Mouse (Mus musculus): ENCODE data around the gene Hsp90ab1. TPM values are rescaled to one million over a fixed set of nuclear protein-coding genes. Genes with fewer than 3 reads are reported as not detected.

The Hsp90ab1 gene
- polyA plus RNA-seq, 1 experiment from 2014 or later: 483 TPM

GRCm38 (mm10) chr17:45582715-45583355 is 9.8 kb upstream of the Hsp90ab1 start:
- Histone ChIP-seq H3K9ac (ENCODE audit: low read depth, low read length) (no peak overlapping the region), H3K36me3 (ENCODE audit: control insufficient read depth, insufficient read depth) (peaks cover 7% of the 10 kb centered on the region; the same call in 1 of the 2 replicates), H3K4me1 (replicated peaks; ENCODE audit: control insufficient read depth, insufficient read depth, low read length) (no peaks in the 10 kb centered on the region), H3K9me3 (ENCODE audit: control insufficient read depth) (no peaks in the 10 kb centered on the region), H3K27me3 (replicated peaks; ENCODE audit: control insufficient read depth, insufficient read depth, low read length) (no peaks in the 10 kb centered on the region), H3K4me2 (replicated peaks; ENCODE audit: low read depth) (no peak overlapping the region), H3K27ac (ENCODE audit: low read depth, low read length) (no peak overlapping the region), H3K4me3 (ENCODE audit: low read depth, low read length) (no peak overlapping the region)
- no peak for ATAC-seq
- TF ChIP-seq CTCF (IDR thresholded peaks at IDR 0.05; ENCODE audit: low read depth): peak; percentile 81
- WGBS: 58% methylated on average over 6 of the region's 6 CpGs

DNA sequence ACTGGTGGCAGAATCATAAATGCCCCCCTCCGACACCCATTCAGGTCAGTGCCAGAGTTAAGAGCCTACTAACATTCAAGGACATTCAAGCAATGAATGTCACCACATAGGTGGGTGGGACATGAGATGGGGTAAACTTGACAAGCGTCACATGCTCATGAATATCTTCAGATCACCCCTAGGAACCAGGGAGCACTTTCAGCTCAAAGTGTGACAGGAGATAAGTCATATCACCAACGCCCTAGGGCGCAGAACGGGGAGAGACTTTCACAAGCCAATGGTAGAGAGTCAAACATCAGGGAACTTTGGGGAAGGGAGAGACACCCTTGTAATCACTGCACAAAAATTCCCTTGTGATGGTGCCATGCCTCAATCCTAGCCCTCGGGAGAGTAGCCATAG is 9.1 kb upstream of the Hsp90ab1 start:
- 85% methylated on average over 6 of the region's 6 CpGs for WGBS
- no peak overlapping the region for H3K9ac ChIP-seq (ENCODE audit: low read depth, low read length)
- peaks cover 5% of the 10 kb centered on the region; the same call in 1 of the 2 replicates for H3K36me3 ChIP-seq (ENCODE audit: control insufficient read depth, insufficient read depth)
- no peaks in the 10 kb centered on the region for H3K9me3 ChIP-seq (ENCODE audit: control insufficient read depth)
- ATAC-seq: no peak
- no peak overlapping the region for H3K27ac ChIP-seq (ENCODE audit: low read depth, low read length)
- no peak overlapping the region for H3K4me3 ChIP-seq (ENCODE audit: low read depth, low read length)
- no peak for TF ChIP-seq CTCF (IDR thresholded peaks at IDR 0.05; ENCODE audit: low read depth)
- no peaks in the 10 kb centered on the region for H3K4me1 ChIP-seq (replicated peaks; ENCODE audit: control insufficient read depth, insufficient read depth, low read length)
- H3K27me3 ChIP-seq (replicated peaks; ENCODE audit: control insufficient read depth, insufficient read depth, low read length): no peaks in the 10 kb centered on the region
- no peak overlapping the region for H3K4me2 ChIP-seq (replicated peaks; ENCODE audit: low read depth)

DNA sequence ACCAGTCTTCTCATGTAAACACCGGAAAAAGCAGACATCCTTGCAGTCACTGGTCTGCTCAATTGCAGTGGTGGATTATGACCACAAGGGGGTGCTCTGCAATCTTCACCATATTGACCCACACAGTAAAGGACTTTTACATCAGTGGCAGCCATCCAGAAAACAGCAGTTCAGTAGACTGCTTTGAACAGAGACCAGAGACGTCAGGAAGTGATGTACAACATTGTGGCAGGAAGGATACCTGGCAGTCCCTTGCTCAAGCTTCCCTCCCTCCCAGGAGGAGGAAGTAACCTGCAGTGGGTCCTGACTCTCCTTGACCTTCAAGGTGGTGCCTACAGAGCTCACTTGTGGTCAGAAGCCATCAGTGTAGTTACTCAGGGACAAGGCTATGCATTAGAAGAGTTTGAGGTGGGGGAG is 8.5 kb upstream of the Hsp90ab1 start:
- no peaks in the 10 kb centered on the region for H3K4me1 ChIP-seq (replicated peaks; ENCODE audit: control insufficient read depth, insufficient read depth, low read length)
- peak; percentile 95 for TF ChIP-seq CTCF (IDR thresholded peaks at IDR 0.05; ENCODE audit: low read depth)
- no peak overlapping the region for H3K4me2 ChIP-seq (replicated peaks; ENCODE audit: low read depth)
- no peaks in the 10 kb centered on the region for H3K27me3 ChIP-seq (replicated peaks; ENCODE audit: control insufficient read depth, insufficient read depth, low read length)
- H3K9ac ChIP-seq (ENCODE audit: low read depth, low read length): no peak overlapping the region
- H3K27ac ChIP-seq (ENCODE audit: low read depth, low read length): no peak overlapping the region
- WGBS: 1% methylated on average over 2 of the region's 2 CpGs
- H3K9me3 ChIP-seq (ENCODE audit: control insufficient read depth): no peaks in the 10 kb centered on the region
- no peaks in the 10 kb centered on the region for H3K36me3 ChIP-seq (ENCODE audit: control insufficient read depth, insufficient read depth)
- ATAC-seq: peak; percentile 12; the same call in 1 of the 2 replicates
- no peak overlapping the region for H3K4me3 ChIP-seq (ENCODE audit: low read depth, low read length)

- Histone ChIP-seq H3K4me1 (replicated peaks; ENCODE audit: control insufficient read depth, insufficient read depth, low read length) (no peaks in the 10 kb centered on the region), H3K4me2 (replicated peaks; ENCODE audit: low read depth) (no peak overlapping the region), H3K27ac (ENCODE audit: low read depth, low read length) (0 out of 2 replicates have a peak overlapping the region, but pooled peaks have one; percentile 35), H3K27me3 (replicated peaks; ENCODE audit: control insufficient read depth, insufficient read depth, low read length) (no peaks in the 10 kb centered on the region), H3K36me3 (ENCODE audit: control insufficient read depth, insufficient read depth) (no peaks in the 10 kb centered on the region), H3K9me3 (ENCODE audit: control insufficient read depth) (no peaks in the 10 kb centered on the region), H3K9ac (ENCODE audit: low read depth, low read length) (no peak overlapping the region), H3K4me3 (ENCODE audit: low read depth, low read length) (no peak overlapping the region)
- peak; percentile 44; the same call in 1 of the 2 replicates for ATAC-seq
- WGBS: 26% methylated on average over 12 of the region's 12 CpGs
- TF ChIP-seq CTCF (IDR thresholded peaks at IDR 0.05; ENCODE audit: low read depth): no peak
Observed at GRCm38 (mm10) chr17:45580958-45581477, 7.9 kb upstream of the Hsp90ab1 start.

GRCm38 (mm10) chr17:45579554-45579953 is 6.5 kb upstream of the Hsp90ab1 start:
- no peak for TF ChIP-seq CTCF (IDR thresholded peaks at IDR 0.05; ENCODE audit: low read depth)
- no peak overlapping the region for H3K4me2 ChIP-seq (replicated peaks; ENCODE audit: low read depth)
- 91% methylated on average over 4 of the region's 4 CpGs for WGBS
- no peak for ATAC-seq
- H3K9me3 ChIP-seq (ENCODE audit: control insufficient read depth): no peaks in the 10 kb centered on the region
- H3K36me3 ChIP-seq (ENCODE audit: control insufficient read depth, insufficient read depth): no peaks in the 10 kb centered on the region
- H3K4me3 ChIP-seq (ENCODE audit: low read depth, low read length): no peak overlapping the region
- no peak overlapping the region for H3K9ac ChIP-seq (ENCODE audit: low read depth, low read length)
- H3K4me1 ChIP-seq (replicated peaks; ENCODE audit: control insufficient read depth, insufficient read depth, low read length): peaks cover under 1% of the 10 kb centered on the region; the same call in 1 of the 2 replicates
- H3K27ac ChIP-seq (ENCODE audit: low read depth, low read length): no peak overlapping the region
- no peaks in the 10 kb centered on the region for H3K27me3 ChIP-seq (replicated peaks; ENCODE audit: control insufficient read depth, insufficient read depth, low read length)

- Histone ChIP-seq H3K36me3 (ENCODE audit: control insufficient read depth, insufficient read depth) (no peaks in the 10 kb centered on the region), H3K4me2 (replicated peaks; ENCODE audit: low read depth) (no peak overlapping the region), H3K9me3 (ENCODE audit: control insufficient read depth) (no peaks in the 10 kb centered on the region), H3K9ac (ENCODE audit: low read depth, low read length) (no peak overlapping the region), H3K4me1 (replicated peaks; ENCODE audit: control insufficient read depth, insufficient read depth, low read length) (peaks cover 3% of the 10 kb centered on the region; the same call in 1 of the 2 replicates), H3K27ac (ENCODE audit: low read depth, low read length) (no peak overlapping the region), H3K27me3 (replicated peaks; ENCODE audit: control insufficient read depth, insufficient read depth, low read length) (no peaks in the 10 kb centered on the region), H3K4me3 (ENCODE audit: low read depth, low read length) (no peak overlapping the region)
- 76% methylated on average over 7 of the region's 7 CpGs for WGBS
- no peak for ATAC-seq
- TF ChIP-seq CTCF (IDR thresholded peaks at IDR 0.05; ENCODE audit: low read depth): peak; percentile 80
Observed at GRCm38 (mm10) chr17:45578843-45579242, 5.8 kb upstream of the Hsp90ab1 start.
